Mouse (Mus musculus) ES-E14 (cell line): ENCODE measurements around the gene Ube2g1.

Source experiments
- CHD2 ChIP-seq: IDR thresholded peaks from 2 replicates; pipeline ENCODE4 v1.6.1; 2014; ENCODE audit warnings: mild to moderate bottlenecking, low read depth, low read length, inconsistent platforms
- HCFC1 ChIP-seq: IDR thresholded peaks from 2 replicates; pipeline ENCODE4 v1.6.1; 2012; ENCODE audit warnings: low read length, inconsistent platforms, borderline replicate concordance; ENCODE audit not compliant: insufficient read depth
- MAFK ChIP-seq: IDR thresholded peaks from 2 replicates; pipeline ENCODE4 v1.6.1; 2014; ENCODE audit warnings: mild to moderate bottlenecking, low read depth, low read length, inconsistent platforms; ENCODE audit not compliant: insufficient read depth
- ZNF384 ChIP-seq: IDR thresholded peaks from 2 replicates; pipeline ENCODE4 v1.6.1; 2012; ENCODE audit warnings: low read depth, low read length, inconsistent platforms

- no peak for TF ChIP-seq CHD2
- TF ChIP-seq MAFK, result no peak
- no peak for TF ChIP-seq HCFC1
- no peak for TF ChIP-seq ZNF384
Observed at GRCm38 (mm10) chr11:72692353-72692752, 85.3 kb downstream of the Ube2g1 start.
